20 mouse cellular contexts compared by ENCODE assay signal in the genomic region with DNA sequence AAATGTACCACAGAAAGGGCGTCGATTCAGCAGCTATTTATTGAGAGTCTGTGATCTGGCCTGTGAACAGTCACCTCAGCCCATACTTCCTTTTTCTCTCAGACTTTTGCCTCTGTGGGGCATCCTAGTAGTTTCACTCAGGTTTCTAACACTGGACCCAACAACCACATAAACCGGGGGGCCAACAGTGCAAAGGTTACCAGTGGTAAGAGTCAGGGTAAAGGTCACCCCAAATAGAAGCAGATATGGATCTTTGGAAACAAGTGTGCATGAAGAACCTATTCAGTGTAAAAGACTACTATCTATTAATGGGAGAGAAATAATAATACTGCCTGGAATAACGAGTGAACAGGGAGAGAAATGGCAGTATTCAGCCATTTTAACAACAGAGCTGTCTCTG.
"Had no signal": no experiment of that assay in that cellular context is flagged by ENCODE, and none has a peak within 500 bp of the region (broad histone marks: within the 10 kb centered on the region; RNA-seq: fewer than 3 reads in every experiment).

No protein-coding gene starts in this region.

- H3K27me3 ChIP-seq: midbrain, embryonic 12.5 days; neural tube, embryonic 13.5 days; neural tube, embryonic 15.5 days; stomach, embryonic 15.5 days had no signal

- DNase-seq: lung, adult 18-20 months; lung, embryonic 14.5 days; lung, postnatal 10 days; lung, postnatal 4 days; midbrain, embryonic 14.5 days; retina, postnatal 1 day; right cerebral cortex, adult 18-20 months; right cerebral cortex, postnatal 25 days; right cerebral cortex, postnatal 4 days; thymus, adult 2 months; thymus, postnatal 25 days; thymus, postnatal 4 days had no signal

- H3K4me3 ChIP-seq: midbrain, embryonic 10.5 days; midbrain, embryonic 12.5 days; myocyte; neural tube, embryonic 13.5 days; neural tube, embryonic 15.5 days; stomach, embryonic 15.5 days had no signal

- H3K4me2 ChIP-seq: lung, embryonic 14.5 days; midbrain, embryonic 12.5 days; neural tube, embryonic 13.5 days; neural tube, embryonic 15.5 days; stomach, embryonic 15.5 days had no signal

- H3K9ac ChIP-seq: lung, embryonic 14.5 days; midbrain, embryonic 12.5 days; neural tube, embryonic 13.5 days; neural tube, embryonic 15.5 days; stomach, embryonic 15.5 days had no signal

- H3K9me3 ChIP-seq: midbrain, embryonic 10.5 days; midbrain, embryonic 12.5 days; neural tube, embryonic 13.5 days; neural tube, embryonic 15.5 days; stomach, embryonic 15.5 days had no signal

- H3K4me1 ChIP-seq: midbrain, embryonic 12.5 days; neural tube, embryonic 15.5 days had no signal

- ATAC-seq: midbrain, embryonic 16.5 days had no signal

- H3K27ac ChIP-seq: midbrain, embryonic 10.5 days; midbrain, embryonic 12.5 days; neural tube, embryonic 13.5 days; neural tube, embryonic 15.5 days; stomach, embryonic 15.5 days; stomach, postnatal 0 days had no signal
